16 mouse cellular contexts compared by ENCODE assay signal in the genomic region with DNA sequence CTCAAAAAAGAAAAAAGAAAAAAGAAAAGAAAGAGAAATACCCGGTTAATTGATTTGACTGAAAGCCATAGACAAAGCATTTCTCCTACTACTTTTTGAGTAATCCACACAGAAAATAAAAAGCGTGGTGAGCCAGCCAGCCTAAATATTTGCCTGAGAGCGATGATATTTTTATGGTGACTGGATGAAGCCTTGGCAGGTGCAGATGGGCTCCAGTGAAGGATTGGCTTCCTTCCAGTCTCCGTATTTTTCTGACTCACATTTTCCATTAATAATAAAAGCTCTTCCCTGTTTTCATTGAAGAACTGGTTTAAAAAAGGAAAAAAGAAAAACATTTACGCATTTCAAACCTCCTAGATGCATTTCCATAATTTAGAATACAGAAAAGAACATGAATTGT.
DNase-seq lines count a peak whose midpoint lies in the region; ATAC-seq and TF ChIP-seq lines count a peak whose summit lies in the region.
"Had no signal": no experiment of that assay in that cellular context is flagged by ENCODE, and none has a peak within 500 bp of the region (broad histone marks: within the 10 kb centered on the region; RNA-seq: fewer than 3 reads in every experiment).

No protein-coding gene starts in this region.

- WGBS in heart, embryonic 11.5 days (ENCODE audit: insufficient replicate concordance) = 76% methylated on average over 5 of the region's 5 CpGs
- WGBS in midbrain, postnatal 0 days = 27% methylated on average over 5 of the region's 5 CpGs
- 30% methylated on average over 5 of the region's 5 CpGs for WGBS in midbrain, embryonic 16.5 days

- no peak for ATAC-seq in heart, embryonic 11.5 days (replicated peaks; ENCODE audit: insufficient number of reproducible peaks, low FRiP score, low TSS enrichment)
- no peak for ATAC-seq in midbrain, postnatal 0 days (ENCODE audit: low FRiP score)
- no peak for ATAC-seq in midbrain, embryonic 16.5 days
- ATAC-seq: activated CD4-positive, CD25-positive, alpha-beta regulatory T cell, adult 4 months; lung, postnatal 0 days; midbrain, embryonic 13.5 days had no signal

- DNase-seq in adrenal gland, adult 2 months = peak; percentile 5
- DNase-seq in adrenal gland, adult 18-20 months (ENCODE audit: low spot score in 2 of 2) = no peak
- peak; percentile 33 for DNase-seq in heart, adult 8-10 months (ENCODE audit: low spot score)
- peak; percentile 43 for DNase-seq in midbrain, postnatal 0 days (ENCODE audit: low spot score)
- DNase-seq in thymus, postnatal 25 days = no peak
- no peak for DNase-seq in urinary bladder, adult 18-20 months (ENCODE audit: low spot score in 2 of 2)
- DNase-seq: heart, postnatal 14 days; kidney, postnatal 25 days; right cerebral cortex, postnatal 14 days had no signal

- H3K36me3 ChIP-seq in heart, embryonic 11.5 days (ENCODE audit: control insufficient read depth, insufficient read depth, low read length) = no peaks in the 10 kb centered on the region
- no peaks in the 10 kb centered on the region for H3K36me3 ChIP-seq in midbrain, postnatal 0 days (ENCODE audit: insufficient read depth, low read length)
- no peaks in the 10 kb centered on the region for H3K36me3 ChIP-seq in midbrain, embryonic 16.5 days (ENCODE audit: control insufficient read depth, insufficient read depth, low read length)
- H3K36me3 ChIP-seq: midbrain, embryonic 13.5 days had no signal

- H3K27ac ChIP-seq in heart, embryonic 11.5 days (ENCODE audit: low read depth, low read length) = no peak overlapping the region
- H3K27ac ChIP-seq in midbrain, postnatal 0 days (ENCODE audit: low read depth, low read length) = no peak overlapping the region
- no peak overlapping the region for H3K27ac ChIP-seq in midbrain, embryonic 16.5 days (ENCODE audit: low read length)
- H3K27ac ChIP-seq: limb, embryonic 13.5 days; midbrain, embryonic 13.5 days; stomach, embryonic 15.5 days had no signal

- no peak overlapping the region for H3K4me2 ChIP-seq in heart, embryonic 11.5 days
- H3K4me2 ChIP-seq in midbrain, postnatal 0 days (ENCODE audit: low read depth, low read length, poor library complexity, severe bottlenecking) = no peak overlapping the region
- no peak overlapping the region for H3K4me2 ChIP-seq in midbrain, embryonic 16.5 days (ENCODE audit: low read length)
- H3K4me2 ChIP-seq: limb, embryonic 13.5 days; midbrain, embryonic 13.5 days; stomach, embryonic 15.5 days had no signal

- no peaks in the 10 kb centered on the region for H3K4me1 ChIP-seq in heart, embryonic 11.5 days (ENCODE audit: control insufficient read depth, insufficient read depth, low read length)
- no peaks in the 10 kb centered on the region for H3K4me1 ChIP-seq in midbrain, postnatal 0 days (ENCODE audit: insufficient read depth, low read length)
- no peaks in the 10 kb centered on the region; the same call in 1 of the 2 replicates for H3K4me1 ChIP-seq in midbrain, embryonic 16.5 days (ENCODE audit: control insufficient read depth, insufficient read depth, low read length)
- H3K4me1 ChIP-seq: stomach, embryonic 15.5 days had no signal

- H3K9ac ChIP-seq in heart, embryonic 11.5 days (ENCODE audit: low read depth, low read length) = no peak overlapping the region
- H3K9ac ChIP-seq in midbrain, postnatal 0 days (replicated peaks; ENCODE audit: low read length, poor library complexity, severe bottlenecking) = no peak overlapping the region
- no peak overlapping the region for H3K9ac ChIP-seq in midbrain, embryonic 16.5 days (ENCODE audit: low read depth, low read length)
- H3K9ac ChIP-seq: limb, embryonic 13.5 days; midbrain, embryonic 13.5 days; stomach, embryonic 15.5 days had no signal

- no peak overlapping the region for H3K4me3 ChIP-seq in heart, embryonic 11.5 days (ENCODE audit: low read depth, low read length)
- no peak overlapping the region for H3K4me3 ChIP-seq in midbrain, postnatal 0 days (ENCODE audit: low read depth, low read length)
- no peak overlapping the region for H3K4me3 ChIP-seq in midbrain, embryonic 16.5 days (ENCODE audit: low read depth, low read length)
- H3K4me3 ChIP-seq: limb, embryonic 13.5 days; midbrain, embryonic 13.5 days; stomach, embryonic 15.5 days had no signal

- no peaks in the 10 kb centered on the region for H3K27me3 ChIP-seq in heart, embryonic 11.5 days (ENCODE audit: control insufficient read depth, insufficient read depth, low read length)
- H3K27me3 ChIP-seq in midbrain, postnatal 0 days (ENCODE audit: insufficient read depth, low read length) = no peaks in the 10 kb centered on the region
- H3K27me3 ChIP-seq in midbrain, embryonic 16.5 days (ENCODE audit: control insufficient read depth, insufficient read depth, low read depth, low read length) = no peaks in the 10 kb centered on the region
- H3K27me3 ChIP-seq: limb, embryonic 13.5 days; midbrain, embryonic 13.5 days; stomach, embryonic 15.5 days had no signal

- TF ChIP-seq CTCF in midbrain, postnatal 0 days (IDR thresholded peaks at IDR 0.05) = no peak

- no peaks in the 10 kb centered on the region for H3K9me3 ChIP-seq in heart, embryonic 11.5 days (replicated peaks; ENCODE audit: control insufficient read depth, low read length)
- no peaks in the 10 kb centered on the region for H3K9me3 ChIP-seq in midbrain, postnatal 0 days (ENCODE audit: low read length)
- no peaks in the 10 kb centered on the region for H3K9me3 ChIP-seq in midbrain, embryonic 16.5 days (replicated peaks; ENCODE audit: control insufficient read depth, low read length, poor library complexity, severe bottlenecking)
- H3K9me3 ChIP-seq: limb, embryonic 13.5 days; midbrain, embryonic 13.5 days; stomach, embryonic 15.5 days had no signal

Comparison
In these comparisons a context has a peak if more than half of its experiments do, and no peak if none do; other contexts are left out.
1. DNase-seq: peak in adrenal gland, adult 2 months (single experiment), heart, adult 8-10 months (single experiment) and midbrain, postnatal 0 days (single experiment); none in adrenal gland, adult 18-20 months (0 of 2), thymus, postnatal 25 days (single experiment) and urinary bladder, adult 18-20 months (0 of 2).